Mouse (Mus musculus) bone marrow, adult 2 months (tissue): ENCODE measurements at regions not wholly inside any gene's neighbourhood (a gene's known extent, or its start where the extent isn't known, plus 50 kb on each side); places are given as distances from the start of the nearest gene placed in this dataset.

Experiments used
- CTCF ChIP-seq: fragments of 200-500 bp; IDR thresholded peaks from 2 replicates; pipeline ENCODE4 v1.5.1; 2011; ENCODE audit warnings: low read length, control low read depth; ENCODE audit not compliant: control insufficient read depth, insufficient read depth
- POLR2A ChIP-seq: fragments of 200-500 bp; IDR thresholded peaks from 2 replicates; pipeline ENCODE4 v1.6.1; 2011; ENCODE audit warnings: low read depth, mild to moderate bottlenecking, control low read depth, low read length, borderline replicate concordance; ENCODE audit not compliant: control insufficient read depth

- no peak for TF ChIP-seq CTCF
- no peak for TF ChIP-seq POLR2A
Measured at GRCm38 (mm10) chr6:147822215-147822614, 224.8 kb upstream of the Far2 start.
